Mouse (Mus musculus): ENCODE measurements around the gene Dock1.

- TF ChIP-seq TBP (conservative IDR thresholded peaks at IDR 0.05; ENCODE audit: low read depth, low read length) (no peak), CTCF (conservative IDR thresholded peaks at IDR 0.05 in 1 of 2, IDR thresholded peaks at IDR 0.05 in 1 of 2; ENCODE audit: low read depth in 2 of 2, low read length in 2 of 2) (no peak), MYC (IDR thresholded peaks at IDR 0.05; ENCODE audit: low read depth, low read length) (no peak)
These were observed 2.7 kb downstream of the Dock1 start for GRCm38 (mm10) chr7:134673135-134673534.

Measured in CH12.LX (cell line).